Comparison of ENCODE assay signal across 9 mouse cellular contexts in genomic region chr2:105908351-105908750, GRCm38 (mm10). TPM values are rescaled to one million over a fixed set of nuclear protein-coding genes. Genes with fewer than 3 reads are reported as not detected.
DNase-seq lines count a peak whose midpoint lies in the region; ATAC-seq and TF ChIP-seq lines count a peak whose summit lies in the region.
"Had no signal": no experiment of that assay in that cellular context is flagged by ENCODE, and none has a peak within 500 bp of the region (broad histone marks: within the 10 kb centered on the region; RNA-seq: fewer than 3 reads in every experiment).

No protein-coding gene starts in this region.

- H3K4me2 ChIP-seq in hindbrain, postnatal 0 days (ENCODE audit: low read depth, low read length) = no peak overlapping the region
- no peak overlapping the region for H3K4me2 ChIP-seq in hindbrain, embryonic 13.5 days
- no peak overlapping the region for H3K4me2 ChIP-seq in liver, embryonic 14.5 days (ENCODE audit: low read depth)

- no peaks in the 10 kb centered on the region; the same call in 1 of the 2 replicates for H3K36me3 ChIP-seq in hindbrain, postnatal 0 days (ENCODE audit: insufficient read depth, low read length)
- peaks cover 13% of the 10 kb centered on the region for H3K36me3 ChIP-seq in hindbrain, embryonic 13.5 days
- no peaks in the 10 kb centered on the region for H3K36me3 ChIP-seq in liver, embryonic 14.5 days (replicated peaks; ENCODE audit: control insufficient read depth, insufficient read depth, low read depth)
- H3K36me3 ChIP-seq in limb, embryonic 10.5 days = peaks cover 18% of the 10 kb centered on the region

- no peak for ATAC-seq in hindbrain, postnatal 0 days
- ATAC-seq in hindbrain, embryonic 13.5 days (ENCODE audit: low FRiP score) = no peak
- ATAC-seq in liver, embryonic 14.5 days (ENCODE audit: insufficient read depth) = no peak

- 83% methylated on average over 5 of the region's 5 CpGs for WGBS in hindbrain, postnatal 0 days
- WGBS in hindbrain, embryonic 13.5 days = 84% methylated on average over 5 of the region's 5 CpGs
- 73% methylated on average over 5 of the region's 5 CpGs for WGBS in liver, embryonic 14.5 days (ENCODE audit: insufficient replicate concordance)
- WGBS in limb, embryonic 10.5 days = 91% methylated on average over 5 of the region's 5 CpGs

- no peak overlapping the region for H3K4me3 ChIP-seq in hindbrain, postnatal 0 days (ENCODE audit: low read length)
- H3K4me3 ChIP-seq in hindbrain, embryonic 13.5 days = no peak overlapping the region
- H3K4me3 ChIP-seq in liver, embryonic 14.5 days (ENCODE audit: insufficient read depth in 1 of 2, low read depth in 2 of 2, low read length in 2 of 2) = no peak overlapping the region
- no peak overlapping the region for H3K4me3 ChIP-seq in limb, embryonic 10.5 days

- H3K9ac ChIP-seq in hindbrain, postnatal 0 days (replicated peaks; ENCODE audit: low read length) = no peak overlapping the region
- no peak overlapping the region for H3K9ac ChIP-seq in hindbrain, embryonic 13.5 days
- no peak overlapping the region for H3K9ac ChIP-seq in liver, embryonic 14.5 days (replicated peaks)

- H3K9me3 ChIP-seq in hindbrain, postnatal 0 days (ENCODE audit: low read length) = no peaks in the 10 kb centered on the region
- H3K9me3 ChIP-seq in hindbrain, embryonic 13.5 days = no peaks in the 10 kb centered on the region
- no peaks in the 10 kb centered on the region for H3K9me3 ChIP-seq in liver, embryonic 14.5 days (ENCODE audit: control insufficient read depth, low read length)
- no peaks in the 10 kb centered on the region for H3K9me3 ChIP-seq in limb, embryonic 10.5 days (replicated peaks)

- H3K4me1 ChIP-seq in hindbrain, postnatal 0 days (ENCODE audit: insufficient read depth, low read length) = no peaks in the 10 kb centered on the region
- H3K4me1 ChIP-seq in hindbrain, embryonic 13.5 days (replicated peaks) = peaks cover 9% of the 10 kb centered on the region
- H3K4me1 ChIP-seq in liver, embryonic 14.5 days (replicated peaks; ENCODE audit: control insufficient read depth in 2 of 2, insufficient read depth in 2 of 2, low read length in 1 of 2) = peaks cover 2 to 5% of the 10 kb centered on the region in 2 experiments; a peak in 3 of 4 replicates
- peaks cover 8% of the 10 kb centered on the region; the same call in 1 of the 2 replicates for H3K4me1 ChIP-seq in limb, embryonic 10.5 days

- H3K27ac ChIP-seq in hindbrain, postnatal 0 days = no peak overlapping the region
- H3K27ac ChIP-seq in hindbrain, embryonic 13.5 days = no peak overlapping the region
- H3K27ac ChIP-seq in liver, embryonic 14.5 days = no peak overlapping the region
- no peak overlapping the region for H3K27ac ChIP-seq in limb, embryonic 10.5 days

- peak; percentile 39 for TF ChIP-seq CTCF in hindbrain, postnatal 0 days (IDR thresholded peaks at IDR 0.05; ENCODE audit: low read depth)
- TF ChIP-seq CTCF in liver, embryonic 14.5 days (IDR thresholded peaks at IDR 0.05; ENCODE audit: low read depth) = peak; percentile 38; the same call in 1 of the 2 replicates

- no peak for TF ChIP-seq EP300 in liver, embryonic 14.5 days (IDR thresholded peaks at IDR 0.05; ENCODE audit: low read depth)

- DNase-seq in hindbrain, postnatal 0 days (ENCODE audit: low spot score) = no peak
- DNase-seq in CD4-positive helper T cell, adult 2 months (ENCODE audit: low read depth, low spot score) = peak; percentile 50
- DNase-seq in brain, adult 2 months (ENCODE audit: low read depth, low spot score) = peak; percentile 54
- peak; percentile 16 to 19 (median 17) for DNase-seq in liver, embryonic 14.5 days (ENCODE audit: low read depth in 3 of 3, low spot score in 3 of 3)
- no peak for DNase-seq in limb, embryonic 10.5 days (ENCODE audit: low spot score)
- DNase-seq in frontal cortex, postnatal 14 days (ENCODE audit: low spot score in 2 of 2) = no peak
- DNase-seq in layer of hippocampus, adult 9-11 months = no peak
- DNase-seq: adrenal gland, postnatal 25 days had no signal

- no peaks in the 10 kb centered on the region for H3K27me3 ChIP-seq in hindbrain, postnatal 0 days (ENCODE audit: insufficient read depth, low read length)
- no peaks in the 10 kb centered on the region for H3K27me3 ChIP-seq in hindbrain, embryonic 13.5 days
- H3K27me3 ChIP-seq in liver, embryonic 14.5 days (ENCODE audit: control insufficient read depth, insufficient read depth, low read length) = no peaks in the 10 kb centered on the region
- no peaks in the 10 kb centered on the region for H3K27me3 ChIP-seq in limb, embryonic 10.5 days (ENCODE audit: low read depth, poor library complexity, severe bottlenecking)

RNA-seq across cellular contexts. Expression of gene Immp1l, which starts 3.9 kb away (rescaled TPM):
- total RNA-seq in hindbrain, postnatal 0 days (2014; rRNA removed) = 29.7 and 30.8 TPM in 2 replicates
- polyA plus RNA-seq in hindbrain, postnatal 0 days (2015; fragmentation: Nextera tagmentation; extraction: Ambion mirVana) = 111 and 112 TPM in 2 replicates
- polyA plus RNA-seq in hindbrain, embryonic 13.5 days (2015; fragmentation: Nextera tagmentation; extraction: Ambion mirVana) = 106 and 115 TPM in 2 replicates
- 19.9 and 21.0 TPM in 2 replicates for polyA plus RNA-seq in liver, embryonic 14.5 days (2012; rRNA removed)
- polyA plus RNA-seq in liver, embryonic 14.5 days (2014; fragmentation: Nextera tagmentation; extraction: Ambion mirVana) = 75.1 and 77.7 TPM in 2 replicates
- polyA plus RNA-seq in limb, embryonic 10.5 days (2016; fragmentation: Nextera tagmentation; extraction: Ambion mirVana) = 109 and 120 TPM in 2 replicates

RNA-seq across cellular contexts. Expression of gene Elp4, which starts 4.0 kb away (rescaled TPM):
- 15.9 and 22.8 TPM in 2 replicates for total RNA-seq in hindbrain, postnatal 0 days (2014; rRNA removed)
- 31.0 and 35.1 TPM in 2 replicates for polyA plus RNA-seq in hindbrain, postnatal 0 days (2015; fragmentation: Nextera tagmentation; extraction: Ambion mirVana)
- polyA plus RNA-seq in hindbrain, embryonic 13.5 days (2015; fragmentation: Nextera tagmentation; extraction: Ambion mirVana) = 37.5 and 43.0 TPM in 2 replicates
- 2.8 and 5.3 TPM in 2 replicates for polyA plus RNA-seq in liver, embryonic 14.5 days (2012; rRNA removed)
- polyA plus RNA-seq in liver, embryonic 14.5 days (2014; fragmentation: Nextera tagmentation; extraction: Ambion mirVana) = 11.8 and 15.7 TPM in 2 replicates
- 39.2 and 48.7 TPM in 2 replicates for polyA plus RNA-seq in limb, embryonic 10.5 days (2016; fragmentation: Nextera tagmentation; extraction: Ambion mirVana)

Comparison
In these comparisons a context has a peak if more than half of its experiments do, and no peak if none do; other contexts are left out.
1. DNase-seq: peak in CD4-positive helper T cell, adult 2 months (single experiment), brain, adult 2 months (single experiment) and liver, embryonic 14.5 days (3 of 3); none in hindbrain, postnatal 0 days (single experiment), limb, embryonic 10.5 days (single experiment), frontal cortex, postnatal 14 days (0 of 2) and layer of hippocampus, adult 9-11 months (single experiment).